Mouse (Mus musculus) layer of hippocampus, adult 18-20 months (tissue): ENCODE data around the gene Mfap2. TPM values are rescaled to one million over a fixed set of nuclear protein-coding genes. Genes with fewer than 3 reads are reported as not detected.

ENCODE experiments used
- total RNA-seq, 2 experiments: library from RNA; stranded (reverse); gene quantifications; 2 replicates each; pipeline ENCODE4 v1.2.3; 2021

Gene Mfap2
- total RNA-seq, 2 experiments from 2014 or later = 3.4 to 4.5 TPM

Other genes starting within 250 kb of the Mfap2 start
- not detected for gene Padi4, start 236.2 kb upstream of the Mfap2 start, total RNA-seq
- gene Padi3, start 199.8 kb upstream of the Mfap2 start, total RNA-seq = not detected
- gene Padi1, start 164.6 kb upstream of the Mfap2 start, total RNA-seq = not detected
- 10 to 100 TPM; 25.0 to 27.3 TPM for gene Padi2, start 104.1 kb upstream of the Mfap2 start, total RNA-seq
- 100 to 1,000 TPM; 183 to 190 TPM for gene Sdhb, start 49.2 kb upstream of the Mfap2 start, total RNA-seq
- 100 to 1,000 TPM; 151 to 157 TPM for gene Atp13a2, start 23.5 kb upstream of the Mfap2 start, total RNA-seq
- 10 to 100 TPM; 54.5 to 67.0 TPM for gene Crocc, start 50.1 kb downstream of the Mfap2 start, total RNA-seq
- gene Necap2, start 67.9 kb downstream of the Mfap2 start, total RNA-seq = 10 to 100 TPM; 36.6 to 42.8 TPM
- under 1 TPM in 1 of 2 experiments, not detected in 1; 0.35 TPM for gene Spata21, start 77.9 kb downstream of the Mfap2 start, total RNA-seq
- gene Szrd1, start 129.4 kb downstream of the Mfap2 start, total RNA-seq = 10 to 100 TPM; 58.5 to 61.0 TPM
- 10 to 100 TPM; 23.2 to 24.4 TPM for gene Fbxo42, start 137.5 kb downstream of the Mfap2 start, total RNA-seq
- gene Rsg1, start 203.5 kb downstream of the Mfap2 start, total RNA-seq = 1 to 10 TPM; 3.0 to 4.5 TPM
- 10 to 100 TPM; 19.3 to 19.9 TPM for gene Arhgef19, start 229.1 kb downstream of the Mfap2 start, total RNA-seq